Mouse (Mus musculus) stomach, embryonic 16.5 days (tissue): Measurements from ENCODE around the gene Fahd2a. TPM values are rescaled to one million over a fixed set of nuclear protein-coding genes. Genes with fewer than 3 reads are reported as not detected.

Experiments used
- ATAC-seq: fragments of 200-750 bp; cut with Nextera tagmentation; 2 replicates; pipeline ENCODE4 v1.8.0; 2017; ENCODE audit warnings: moderate number of reproducible peaks, moderate TSS enrichment; ENCODE audit not compliant: insufficient read depth, low FRiP score
- H3K27ac ChIP-seq: fragments of 300-500 bp; sonication (generic); 2 replicates; pipeline ENCODE4 v1.5.1; 2014; ENCODE audit warnings: low read length
- H3K27me3 ChIP-seq: fragments of 300-500 bp; sonication (generic); 2 replicates; pipeline ENCODE4 v1.6.1; 2014; ENCODE audit warnings: low read length, control low read depth, mixed read lengths; ENCODE audit not compliant: control insufficient read depth, insufficient read depth
- H3K36me3 ChIP-seq: fragments of 300-500 bp; sonication (generic); 2 replicates; pipeline ENCODE4 v1.6.1; 2014; ENCODE audit warnings: low read length; ENCODE audit not compliant: control insufficient read depth, insufficient read depth
- H3K4me1 ChIP-seq: fragments of 300-500 bp; sonication (generic); 2 replicates; pipeline ENCODE4 v1.6.1; 2014; ENCODE audit warnings: low read length, control low read depth, mixed read lengths; ENCODE audit not compliant: control insufficient read depth, insufficient read depth
- H3K4me2 ChIP-seq: fragments of 300-500 bp; sonication (generic); 2 replicates; pipeline ENCODE4 v1.6.1; 2014; ENCODE audit warnings: low read depth, low read length, mixed read lengths
- H3K4me3 ChIP-seq: fragments of 300-500 bp; sonication (generic); replicated peaks from 2 replicates; pipeline ENCODE4 v1.5.1; 2014; ENCODE audit warnings: mild to moderate bottlenecking, low read length
- H3K9ac ChIP-seq: fragments of 300-500 bp; sonication (generic); 2 replicates; pipeline ENCODE4 v1.6.1; 2014; ENCODE audit warnings: low read length
- H3K9me3 ChIP-seq: fragments of 300-500 bp; sonication (generic); replicated peaks from 2 replicates; pipeline ENCODE4 v1.6.1; 2016; ENCODE audit warnings: low read length, control low read depth; ENCODE audit not compliant: control insufficient read depth
- WGBS: fragments of 180-500 bp; shearing (Covaris S2); extraction: QIAGEN DNeasy Blood & Tissue Kit; methylation state at CpG from one replicate; pipeline ENCODE4 v1.1.7; 2014; 5-methylcytosine and 5-hydroxymethylcytosine counted together
- polyA plus RNA-seq: library from polyadenylated mRNA; unstranded; fragments of >200 nt; fragmentation: Nextera tagmentation; extraction: Ambion mirVana; gene quantifications from 2 replicates; pipeline ENCODE4 v1.2.1, GENCODE M21; 2015

The Fahd2a gene
- polyA plus RNA-seq, 1 experiment from 2014 or later: 27.8 TPM

GRCm38 (mm10) chr2:127449691-127450090 is 5.3 kb upstream of the Fahd2a start:
- H3K4me1 ChIP-seq: 0 out of 2 replicates have a peak, but pooled peaks cover 3% of the 10 kb centered on the region
- H3K4me2 ChIP-seq: no peak overlapping the region
- no peaks in the 10 kb centered on the region for H3K36me3 ChIP-seq
- 29% methylated on average over 7 of the region's 7 CpGs for WGBS
- no peak overlapping the region for H3K27ac ChIP-seq
- no peak for ATAC-seq
- no peaks in the 10 kb centered on the region for H3K9me3 ChIP-seq
- H3K9ac ChIP-seq: no peak overlapping the region
- H3K27me3 ChIP-seq: peaks cover 4% of the 10 kb centered on the region; the same call in 1 of the 2 replicates
- H3K4me3 ChIP-seq: no peak overlapping the region

DNA sequence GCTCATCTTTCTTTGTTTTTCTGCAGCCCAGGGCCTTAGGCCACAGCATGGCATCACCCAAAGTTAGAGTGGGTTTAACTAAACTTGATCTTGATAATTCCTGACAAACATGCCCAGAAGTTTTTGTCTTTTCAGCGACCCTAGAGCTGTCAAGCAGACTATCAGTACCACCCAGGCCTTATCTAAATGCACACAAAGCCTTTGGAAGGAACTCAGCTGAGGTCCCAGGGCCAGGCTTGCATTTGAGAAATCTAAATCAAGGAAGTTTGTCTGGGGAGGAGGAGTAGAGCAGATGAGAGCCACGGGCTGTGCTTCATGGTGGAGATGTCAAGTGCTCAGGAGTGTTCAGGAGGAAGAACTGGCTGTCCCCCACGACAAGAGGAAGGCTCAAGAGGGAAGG is 2.5 kb upstream of the Fahd2a start:
- no peak for ATAC-seq
- H3K4me1 ChIP-seq: 0 out of 2 replicates have a peak, but pooled peaks cover 5% of the 10 kb centered on the region
- no peaks in the 10 kb centered on the region for H3K27me3 ChIP-seq
- H3K4me3 ChIP-seq: no peak overlapping the region
- no peaks in the 10 kb centered on the region for H3K9me3 ChIP-seq
- no peak overlapping the region for H3K4me2 ChIP-seq
- no peak overlapping the region for H3K9ac ChIP-seq
- H3K27ac ChIP-seq: no peak overlapping the region
- no peaks in the 10 kb centered on the region for H3K36me3 ChIP-seq
- WGBS: 32% methylated on average over 3 of the region's 3 CpGs

GRCm38 (mm10) chr2:127437697-127438096 is 6.7 kb downstream of the Fahd2a start:
- 83% methylated on average over 5 of the region's 5 CpGs for WGBS
- H3K4me3 ChIP-seq: no peak overlapping the region
- no peak overlapping the region for H3K27ac ChIP-seq
- no peaks in the 10 kb centered on the region for H3K9me3 ChIP-seq
- no peaks in the 10 kb centered on the region for H3K36me3 ChIP-seq
- H3K27me3 ChIP-seq: no peaks in the 10 kb centered on the region
- no peaks in the 10 kb centered on the region for H3K4me1 ChIP-seq
- no peak overlapping the region for H3K4me2 ChIP-seq
- no peak for ATAC-seq
- H3K9ac ChIP-seq: no peak overlapping the region

DNA sequence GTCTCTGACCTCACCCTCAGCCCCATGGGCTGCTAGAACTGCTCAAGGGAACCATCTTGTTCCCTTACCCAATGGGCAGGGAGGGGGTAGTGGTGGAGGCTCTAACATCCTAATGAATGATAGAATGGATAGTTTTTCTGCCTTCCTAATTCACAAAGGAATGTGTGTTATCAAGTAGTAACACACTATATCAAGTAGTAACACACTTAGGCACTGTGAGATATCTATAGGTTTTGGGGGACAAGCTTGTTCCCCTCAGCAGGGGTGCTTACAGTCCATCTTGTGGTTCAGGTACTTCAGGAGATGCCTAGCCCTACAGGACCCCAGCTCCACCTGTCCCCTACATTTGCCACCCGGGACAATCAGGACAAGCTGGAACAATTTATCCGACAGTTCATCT is 8.8 kb downstream of the Fahd2a start:
- no peaks in the 10 kb centered on the region for H3K4me1 ChIP-seq
- no peaks in the 10 kb centered on the region for H3K9me3 ChIP-seq
- no peaks in the 10 kb centered on the region for H3K27me3 ChIP-seq
- no peak overlapping the region for H3K4me3 ChIP-seq
- H3K36me3 ChIP-seq: no peaks in the 10 kb centered on the region
- H3K27ac ChIP-seq: no peak overlapping the region
- no peak for ATAC-seq
- no peak overlapping the region for H3K9ac ChIP-seq
- no peak overlapping the region for H3K4me2 ChIP-seq
- 92% methylated on average over 2 of the region's 2 CpGs for WGBS

GRCm38 (mm10) chr2:127435135-127435534 is 9.2 kb downstream of the Fahd2a start:
- H3K9ac ChIP-seq: no peak overlapping the region
- H3K27me3 ChIP-seq: no peaks in the 10 kb centered on the region
- no peak overlapping the region for H3K4me3 ChIP-seq
- no peak overlapping the region for H3K4me2 ChIP-seq
- no peak for ATAC-seq
- no peaks in the 10 kb centered on the region for H3K4me1 ChIP-seq
- 29% methylated on average over 2 of the region's 2 CpGs for WGBS
- no peak overlapping the region for H3K27ac ChIP-seq
- no peaks in the 10 kb centered on the region for H3K36me3 ChIP-seq
- no peaks in the 10 kb centered on the region for H3K9me3 ChIP-seq

DNA sequence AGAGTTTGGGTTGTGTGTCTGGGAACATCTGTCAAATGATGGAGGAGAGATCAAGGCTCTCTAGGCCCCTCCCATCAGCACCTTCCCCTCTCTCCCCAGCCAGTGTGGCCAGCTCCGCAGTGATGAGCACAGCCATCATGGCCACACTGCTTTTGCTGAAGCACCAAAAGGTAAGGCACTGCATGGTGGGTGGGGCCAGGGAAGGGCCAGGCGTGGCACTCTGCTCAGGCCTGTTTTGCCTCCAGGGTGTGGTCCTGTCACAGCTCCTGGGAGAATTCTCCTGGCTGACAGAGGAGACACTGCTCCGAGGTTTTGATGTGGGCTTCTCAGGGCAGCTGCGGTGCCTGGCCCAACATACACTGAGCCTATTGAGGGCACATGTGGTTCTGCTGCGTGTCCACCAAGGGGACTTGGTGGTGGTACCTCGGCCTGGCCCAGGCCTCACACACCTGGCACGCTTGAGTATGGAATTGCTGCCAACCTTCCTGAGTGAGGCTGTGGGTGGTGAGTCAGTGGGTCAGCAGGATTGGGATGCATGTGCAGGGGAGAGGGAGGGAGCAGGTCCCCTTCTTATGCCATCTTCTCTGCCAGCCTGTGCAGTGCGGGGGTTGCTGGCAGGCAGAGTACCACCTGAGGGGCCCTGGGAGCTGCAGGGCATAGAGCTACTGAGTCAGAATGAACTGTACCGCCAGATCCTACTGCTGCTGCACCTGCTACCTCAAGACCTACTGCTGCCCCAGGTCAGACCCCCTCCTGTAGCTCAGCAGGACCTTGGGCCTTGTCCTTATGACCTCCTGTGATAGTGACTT is 10.7 kb downstream of the Fahd2a start:
- peak; percentile 29; the same call in 1 of the 2 replicates for ATAC-seq
- Histone ChIP-seq H3K9ac (no peak overlapping the region), H3K27me3 (no peaks in the 10 kb centered on the region), H3K4me3 (no peak overlapping the region), H3K27ac (no peak overlapping the region), H3K4me2 (no peak overlapping the region), H3K9me3 (no peaks in the 10 kb centered on the region), H3K4me1 (no peaks in the 10 kb centered on the region), H3K36me3 (no peaks in the 10 kb centered on the region)
- 71% methylated on average over 9 of the region's 9 CpGs for WGBS

DNA sequence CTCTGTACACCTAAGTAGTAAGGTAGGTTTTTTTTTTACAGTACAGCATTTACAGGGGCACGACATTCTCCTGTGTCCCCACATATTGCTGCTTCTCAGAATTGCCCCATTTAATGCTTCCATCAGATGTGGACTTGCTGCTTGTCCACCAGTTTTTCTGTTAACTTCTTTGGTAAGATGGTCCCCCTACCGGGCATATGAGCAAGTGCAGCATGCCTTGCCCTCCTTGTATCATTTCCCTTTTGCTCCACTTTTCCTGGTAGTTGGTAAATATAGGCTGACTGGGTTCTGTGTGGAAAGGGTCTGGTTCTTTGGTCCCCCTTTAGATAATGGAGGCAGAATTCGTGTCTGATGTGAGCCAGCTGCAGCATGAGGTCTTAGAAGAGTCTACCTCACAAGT is 14.1 kb downstream of the Fahd2a start:
- Histone ChIP-seq H3K27me3 (no peaks in the 10 kb centered on the region), H3K9ac (no peak overlapping the region), H3K4me2 (no peak overlapping the region), H3K4me1 (no peaks in the 10 kb centered on the region), H3K36me3 (no peaks in the 10 kb centered on the region), H3K4me3 (no peak overlapping the region), H3K27ac (no peak overlapping the region), H3K9me3 (no peaks in the 10 kb centered on the region)
- 17% methylated on average over 3 of the region's 3 CpGs for WGBS
- no peak for ATAC-seq

- Histone ChIP-seq H3K4me2 (no peak within 1 kb of the TSS), H3K9ac (no peak within 1 kb of the TSS), H3K27ac (no peak within 1 kb of the TSS), H3K4me3 (no peak within 1 kb of the TSS), H3K27me3 (no peaks in the 10 kb centered on the region), H3K4me1 (no peaks in the 10 kb centered on the region), H3K9me3 (no peaks in the 10 kb centered on the region), H3K36me3 (no peaks in the 10 kb centered on the region)
- 0 out of 2 replicates have a peak, but pooled peaks have one; percentile 8 for ATAC-seq
- 84% methylated on average over 17 of the region's 17 CpGs for WGBS
Observed at GRCm38 (mm10) chr2:127424977-127425376, 19.4 kb downstream of the Fahd2a start, which contains the start of gene Gpat2. Gpat2 (plus strand) TSS chr2:127425199.

GRCm38 (mm10) chr2:127418266-127418970 is 25.9 kb downstream of the Fahd2a start:
- Histone ChIP-seq H3K9ac (no peak overlapping the region), H3K27me3 (no peaks in the 10 kb centered on the region), H3K4me1 (no peaks in the 10 kb centered on the region), H3K4me2 (no peak overlapping the region), H3K9me3 (no peaks in the 10 kb centered on the region), H3K36me3 (no peaks in the 10 kb centered on the region), H3K4me3 (no peak overlapping the region), H3K27ac (no peak overlapping the region)
- WGBS: 52% methylated on average over 10 of the region's 10 CpGs
- no peak for ATAC-seq
